Mouse (Mus musculus): Measurements from ENCODE around the gene A930017K11Rik.

GRCm38 (mm10) chr17:25925348-25925747, 27.0 kb downstream of the A930017K11Rik start:
- TF ChIP-seq CTCF (IDR thresholded peaks at IDR 0.05; ENCODE audit: low read depth) (no peak), EP300 (IDR thresholded peaks at IDR 0.05; ENCODE audit: low read depth) (no peak)

All from heart, postnatal 0 days (tissue).